Mouse (Mus musculus) lung, postnatal 0 days (tissue): ENCODE results near the gene Mvb12b. TPM values are rescaled to one million over a fixed set of nuclear protein-coding genes. Genes with fewer than 3 reads are reported as not detected.

ENCODE experiments used
- ATAC-seq: fragments of 200-750 bp; cut with Nextera tagmentation; 2 replicates; pipeline ENCODE4 v1.8.0; 2017; ENCODE audit warnings: moderate library complexity
- DNase-seq: peaks from one replicate; pipeline ENCODE4 v3.0.0-alpha.2; 2016; ENCODE audit warnings: low spot score
- H3K27ac ChIP-seq: fragments of 300-500 bp; sonication (generic); 2 replicates; pipeline ENCODE4 v1.5.1; 2014; ENCODE audit warnings: antibody characterized with exemption, mild to moderate bottlenecking, low read length, mixed read lengths
- H3K27me3 ChIP-seq: fragments of 300-500 bp; sonication (generic); replicated peaks from 2 replicates; pipeline ENCODE4 v1.6.1; 2014; ENCODE audit warnings: low read length, mixed read lengths; ENCODE audit not compliant: insufficient read depth
- H3K36me3 ChIP-seq: fragments of 300-500 bp; sonication (generic); 2 replicates; pipeline ENCODE4 v1.6.1; 2014; ENCODE audit warnings: low read length, mixed read lengths; ENCODE audit not compliant: insufficient read depth
- H3K4me1 ChIP-seq: fragments of 300-500 bp; sonication (generic); 2 replicates; pipeline ENCODE4 v1.6.1; 2014; ENCODE audit warnings: antibody characterized with exemption, low read depth, low read length, mixed read lengths; ENCODE audit not compliant: insufficient read depth
- H3K4me2 ChIP-seq: fragments of 300-500 bp; sonication (generic); replicated peaks from 2 replicates; pipeline ENCODE4 v1.6.1; 2014; ENCODE audit warnings: low read depth, mild to moderate bottlenecking, low read length, moderate library complexity, mixed read lengths
- H3K4me3 ChIP-seq: fragments of 300-500 bp; sonication (generic); 2 replicates; pipeline ENCODE4 v1.5.1; 2014; ENCODE audit warnings: low read depth, low read length
- H3K9ac ChIP-seq: fragments of 300-500 bp; sonication (generic); replicated peaks from 2 replicates; pipeline ENCODE4 v1.6.1; 2014; ENCODE audit warnings: low read depth, mild to moderate bottlenecking
- H3K9me3 ChIP-seq: fragments of 300-500 bp; sonication (generic); 2 replicates; pipeline ENCODE4 v1.6.1; 2016; ENCODE audit warnings: low read length, mixed read lengths
- CTCF ChIP-seq: IDR thresholded peaks from 2 replicates; pipeline ENCODE4 v1.5.1; 2016; ENCODE audit warnings: antibody characterized with exemption, mild to moderate bottlenecking
- EP300 ChIP-seq: IDR thresholded peaks from 2 replicates; pipeline ENCODE4 v1.6.1; 2016; ENCODE audit warnings: antibody characterized with exemption, mild to moderate bottlenecking, control low read depth
- WGBS: fragments of 180-500 bp; shearing (Covaris S2); extraction: QIAGEN DNeasy Blood & Tissue Kit; methylation state at CpG from one replicate; pipeline ENCODE4 v1.1.7; 2014; 5-methylcytosine and 5-hydroxymethylcytosine counted together
- polyA plus RNA-seq: library from polyadenylated mRNA; unstranded; fragments of >200 nt; fragmentation: Nextera tagmentation; extraction: Ambion mirVana; gene quantifications from 2 replicates; pipeline ENCODE4 v1.2.1, GENCODE M21; 2015

Gene Mvb12b
- 21.3 and 24.5 TPM in 2 replicates for polyA plus RNA-seq

- ATAC-seq (peak; percentile 83), DNase-seq (peak; percentile 64)
- peak within 1 kb of the TSS; percentile 93 for H3K4me2 ChIP-seq
- peak within 1 kb of the TSS; percentile 81 for H3K9ac ChIP-seq
- no peaks in the 10 kb centered on the region for H3K36me3 ChIP-seq
- no peak for TF ChIP-seq EP300
- TF ChIP-seq CTCF, result no peak
- under 1% methylated on average over 28 of the region's 67 CpGs for WGBS
- H3K4me1 ChIP-seq, result peaks cover 9% of the 10 kb centered on the region; the same call in 1 of the 2 replicates
- peak within 1 kb of the TSS; percentile 86 for H3K27ac ChIP-seq
- H3K9me3 ChIP-seq, result no peaks in the 10 kb centered on the region
- peak within 1 kb of the TSS; percentile 75 for H3K4me3 ChIP-seq
- H3K27me3 ChIP-seq, result no peaks in the 10 kb centered on the region
These were observed at the start of gene Mvb12b for GRCm38 (mm10) chr2:33887328-33888099. Mvb12b (minus strand) TSS chr2:33887946.

- H3K36me3 ChIP-seq, result no peaks in the 10 kb centered on the region
- H3K4me1 ChIP-seq, result no peaks in the 10 kb centered on the region
- DNase-seq, result no peak
- no peak for ATAC-seq
- no peaks in the 10 kb centered on the region for H3K27me3 ChIP-seq
- no peak for TF ChIP-seq CTCF
- no peak for TF ChIP-seq EP300
- H3K27ac ChIP-seq, result no peak overlapping the region
- no peak overlapping the region for H3K4me2 ChIP-seq
- 58% methylated on average over 9 of the region's 9 CpGs for WGBS
- H3K9me3 ChIP-seq, result no peaks in the 10 kb centered on the region
- no peak overlapping the region for H3K4me3 ChIP-seq
- H3K9ac ChIP-seq, result no peak overlapping the region
These were observed 48.0 kb upstream of the Mvb12b start for GRCm38 (mm10) chr2:33935756-33936155.

GRCm38 (mm10) chr2:33933606-33934510 is 46.1 kb upstream of the Mvb12b start:
- no peak for TF ChIP-seq CTCF
- no peak for TF ChIP-seq EP300
- Histone ChIP-seq H3K36me3 (no peaks in the 10 kb centered on the region), H3K9me3 (no peaks in the 10 kb centered on the region), H3K27ac (no peak overlapping the region), H3K4me2 (no peak overlapping the region), H3K4me3 (no peak overlapping the region), H3K4me1 (no peaks in the 10 kb centered on the region), H3K27me3 (no peaks in the 10 kb centered on the region), H3K9ac (no peak overlapping the region)
- ATAC-seq (peak; percentile 35; the same call in 1 of the 2 replicates), DNase-seq (no peak)
- WGBS, result 66% methylated on average over 10 of the region's 10 CpGs

GRCm38 (mm10) chr2:33931161-33931560 is 43.4 kb upstream of the Mvb12b start:
- no peak for TF ChIP-seq CTCF
- TF ChIP-seq EP300, result no peak
- DNase-seq, result no peak
- Histone ChIP-seq H3K4me3 (no peak overlapping the region), H3K27me3 (no peaks in the 10 kb centered on the region), H3K9me3 (no peaks in the 10 kb centered on the region), H3K36me3 (no peaks in the 10 kb centered on the region), H3K4me1 (no peaks in the 10 kb centered on the region), H3K4me2 (no peak overlapping the region), H3K9ac (no peak overlapping the region), H3K27ac (no peak overlapping the region)
- no peak for ATAC-seq
- 60% methylated on average over 5 of the region's 5 CpGs for WGBS

GRCm38 (mm10) chr2:33925288-33925687 is 37.5 kb upstream of the Mvb12b start:
- no peak overlapping the region for H3K9ac ChIP-seq
- no peaks in the 10 kb centered on the region for H3K36me3 ChIP-seq
- TF ChIP-seq EP300, result no peak
- TF ChIP-seq CTCF, result no peak
- 80% methylated on average over 5 of the region's 5 CpGs for WGBS
- H3K27me3 ChIP-seq, result no peaks in the 10 kb centered on the region
- no peaks in the 10 kb centered on the region for H3K9me3 ChIP-seq
- H3K4me3 ChIP-seq, result no peak overlapping the region
- H3K4me2 ChIP-seq, result no peak overlapping the region
- DNase-seq, result no peak
- ATAC-seq, result no peak
- H3K27ac ChIP-seq, result no peak overlapping the region
- no peaks in the 10 kb centered on the region for H3K4me1 ChIP-seq

GRCm38 (mm10) chr2:33923482-33923881 is 35.7 kb upstream of the Mvb12b start:
- Histone ChIP-seq H3K27ac (no peak overlapping the region), H3K9me3 (no peaks in the 10 kb centered on the region), H3K4me1 (no peaks in the 10 kb centered on the region), H3K4me3 (no peak overlapping the region), H3K27me3 (no peaks in the 10 kb centered on the region), H3K4me2 (no peak overlapping the region), H3K36me3 (no peaks in the 10 kb centered on the region), H3K9ac (no peak overlapping the region)
- no peak for ATAC-seq
- TF ChIP-seq CTCF (no peak), EP300 (no peak)
- no peak for DNase-seq
- 46% methylated on average over 5 of the region's 5 CpGs for WGBS
